Mouse (Mus musculus): ENCODE data around the gene Exosc2. TPM values are rescaled to one million over a fixed set of nuclear protein-coding genes. Genes with fewer than 3 reads are reported as not detected.

Exosc2 gene
- total RNA-seq (2012; rRNA removed) (138 and 172 TPM in 2 replicates), polyA plus RNA-seq (2012; ENCODE audit: insufficient read depth in 1 of 2, insufficient read length in 2 of 2, low read depth in 1 of 2, low replicate concordance in 2 of 2, missing spikeins in 1 of 2) (100 to 1,000 TPM; 128 to 219 TPM)

GRCm38 (mm10) chr2:31670551-31671035 lies at the start of gene Exosc2:
Gene Exosc2, plus strand, starts transcription at chr2:31670715.
- Histone ChIP-seq H3K27ac (ENCODE audit: control insufficient read depth, low read depth, low read length) (peak within 1 kb of the TSS; percentile 72), H3K79me2 (ENCODE audit: control insufficient read depth, insufficient read depth, low read length, poor library complexity) (peaks cover 30% of the 10 kb centered on the region), H3K9ac (ENCODE audit: control insufficient read depth, low read depth, low read length, poor library complexity, severe bottlenecking) (peak within 1 kb of the TSS; percentile 90), H3K4me3 (ENCODE audit: control insufficient read depth in 1 of 2, insufficient read depth in 1 of 2, low read depth in 2 of 2, low read length in 2 of 2) (peak within 1 kb of the TSS; percentile 74 to 83), H3K4me1 (ENCODE audit: control insufficient read depth in 1 of 2, insufficient read depth in 2 of 2, low read length in 2 of 2) (peaks cover 7 to 19% of the 10 kb centered on the region in 2 experiments), H3K27me3 (ENCODE audit: control insufficient read depth in 1 of 2, insufficient read depth in 2 of 2, low read length in 2 of 2) (no peaks in the 10 kb centered on the region), H3K36me3 (ENCODE audit: control insufficient read depth in 1 of 2, insufficient read depth in 2 of 2, low read length in 2 of 2) (peaks cover 8 to 19% of the 10 kb centered on the region in 2 experiments), H3K9me3 (replicated peaks; ENCODE audit: insufficient read depth, low read length) (no peaks in the 10 kb centered on the region)
- DNase-seq (ENCODE audit: low read depth, low spot score): peak; percentile 98
- TF ChIP-seq HCFC1 (IDR thresholded peaks at IDR 0.05; ENCODE audit: low read depth, low read length): peak; percentile 97
- TF ChIP-seq RAD21 (IDR thresholded peaks at IDR 0.05; ENCODE audit: low read depth, low read length): no peak
- peak; percentile 97 for TF ChIP-seq NELFE (IDR thresholded peaks at IDR 0.05; ENCODE audit: low read depth, low read length)
- TF ChIP-seq MYC (IDR thresholded peaks at IDR 0.05; ENCODE audit: low read depth, low read length): peak; percentile 86
- peak; percentile 96 for TF ChIP-seq NRF1 (IDR thresholded peaks at IDR 0.05; ENCODE audit: insufficient read depth, low read depth, low read length, poor library complexity, severe bottlenecking)
- no peak for TF ChIP-seq CTCF (IDR thresholded peaks at IDR 0.05 in 2 of 3, conservative IDR thresholded peaks at IDR 0.05 in 1 of 3; ENCODE audit: control insufficient read depth in 1 of 3, insufficient read depth in 1 of 3, low read depth in 2 of 3, low read length in 3 of 3, poor library complexity in 1 of 3, severe bottlenecking in 1 of 3)
- TF ChIP-seq MAFK (IDR thresholded peaks at IDR 0.05; ENCODE audit: borderline replicate concordance, low read depth, low read length): no peak
- peak; percentile 95 for TF ChIP-seq TBP (IDR thresholded peaks at IDR 0.05; ENCODE audit: low read depth, low read length)
- TF ChIP-seq USF1 (IDR thresholded peaks at IDR 0.05; ENCODE audit: low read depth, low read length): peak; percentile 49; the same call in 1 of the 2 replicates
- TF ChIP-seq JUND (IDR thresholded peaks at IDR 0.05; ENCODE audit: low read depth, low read length): no peak
- peak; percentile 75 for TF ChIP-seq KAT2A (conservative IDR thresholded peaks at IDR 0.05; ENCODE audit: low read depth, low read length)
- TF ChIP-seq E2F4 (IDR thresholded peaks at IDR 0.05; ENCODE audit: borderline replicate concordance, low read depth, low read length): peak; percentile 94
- TF ChIP-seq POLR2AphosphoS2 (IDR thresholded peaks at IDR 0.05; ENCODE audit: low read length): peak; percentile 78; the same call in 1 of the 2 replicates
- peak; percentile 98 for TF ChIP-seq MXI1 (IDR thresholded peaks at IDR 0.05; ENCODE audit: low read depth, low read length)
- peak; percentile 81 for TF ChIP-seq RCOR1 (IDR thresholded peaks at IDR 0.05; ENCODE audit: low read depth, low read length)
- peak; percentile 65 to 98 for TF ChIP-seq POLR2A (IDR thresholded peaks at IDR 0.05; ENCODE audit: control insufficient read depth in 1 of 2, insufficient read depth in 1 of 2, low read depth in 1 of 2, low read length in 2 of 2, poor library complexity in 1 of 2)
- peak; percentile 93 for TF ChIP-seq SIN3A (IDR thresholded peaks at IDR 0.05; ENCODE audit: low read length)
- TF ChIP-seq GATA1 (IDR thresholded peaks at IDR 0.05; ENCODE audit: low read depth, low read length): peak; percentile 39; the same call in 1 of the 2 replicates
- peak; percentile 95 for TF ChIP-seq MAX (IDR thresholded peaks at IDR 0.05; ENCODE audit: low read length)
- peak; percentile 33; the same call in 1 of the 2 replicates for TF ChIP-seq TCF12 (IDR thresholded peaks at IDR 0.05; ENCODE audit: low read depth, low read length)

GRCm38 (mm10) chr2:31633531-31633930 lies 37.0 kb upstream of the Exosc2 start:
- TF ChIP-seq GATA1 (IDR thresholded peaks at IDR 0.05; ENCODE audit: low read depth, low read length) (no peak), USF1 (IDR thresholded peaks at IDR 0.05; ENCODE audit: low read depth, low read length) (no peak), CHD2 (IDR thresholded peaks at IDR 0.05; ENCODE audit: low read length) (no peak), POLR2AphosphoS2 (IDR thresholded peaks at IDR 0.05; ENCODE audit: low read length) (no peak), GABPA (IDR thresholded peaks at IDR 0.05; ENCODE audit: low read depth, low read length) (no peak), USF2 (IDR thresholded peaks at IDR 0.05; ENCODE audit: borderline replicate concordance in 1 of 2, insufficient read depth in 1 of 2, low read depth in 1 of 2, low read length in 2 of 2) (no peak), ZKSCAN1 (IDR thresholded peaks at IDR 0.05; ENCODE audit: low read depth, low read length) (no peak), CHD1 (IDR thresholded peaks at IDR 0.05; ENCODE audit: low read depth, low read length) (no peak), CTCF (IDR thresholded peaks at IDR 0.05 in 2 of 3, conservative IDR thresholded peaks at IDR 0.05 in 1 of 3; ENCODE audit: control insufficient read depth in 1 of 3, insufficient read depth in 1 of 3, low read depth in 2 of 3, low read length in 3 of 3, poor library complexity in 1 of 3, severe bottlenecking in 1 of 3) (no peak), NELFE (IDR thresholded peaks at IDR 0.05; ENCODE audit: low read depth, low read length) (no peak), MEF2A (IDR thresholded peaks at IDR 0.05; ENCODE audit: extremely low read depth, insufficient replicate concordance, low read depth, low read length, poor library complexity, severe bottlenecking) (no peak), TAL1 (IDR thresholded peaks at IDR 0.05; ENCODE audit: low read length) (no peak), KAT2A (conservative IDR thresholded peaks at IDR 0.05; ENCODE audit: low read depth, low read length) (no peak), NRF1 (IDR thresholded peaks at IDR 0.05; ENCODE audit: insufficient read depth, low read depth, low read length, poor library complexity, severe bottlenecking) (no peak), POLR2AphosphoS5 (IDR thresholded peaks at IDR 0.05; ENCODE audit: borderline replicate concordance, low read depth, low read length) (no peak)
- Histone ChIP-seq H3K9me3 (replicated peaks; ENCODE audit: insufficient read depth, low read length) (no peaks in the 10 kb centered on the region), H3K36me3 (ENCODE audit: control insufficient read depth in 1 of 2, insufficient read depth in 2 of 2, low read length in 2 of 2) (no peaks in the 10 kb centered on the region), H3K4me1 (ENCODE audit: control insufficient read depth in 1 of 2, insufficient read depth in 2 of 2, low read length in 2 of 2) (no peaks in the 10 kb centered on the region), H3K79me2 (ENCODE audit: control insufficient read depth, insufficient read depth, low read length, poor library complexity) (no peaks in the 10 kb centered on the region), H3K4me3 (ENCODE audit: control insufficient read depth in 1 of 2, insufficient read depth in 1 of 2, low read depth in 2 of 2, low read length in 2 of 2) (no peak overlapping the region), H3K27ac (ENCODE audit: control insufficient read depth, low read depth, low read length) (no peak overlapping the region), H3K27me3 (ENCODE audit: control insufficient read depth in 1 of 2, insufficient read depth in 2 of 2, low read length in 2 of 2) (no peaks in the 10 kb centered on the region; a peak in 1 of 4 replicates), H3K9ac (ENCODE audit: control insufficient read depth, low read depth, low read length, poor library complexity, severe bottlenecking) (no peak overlapping the region)
- DNase-seq (ENCODE audit: low read depth, low spot score): no peak

All from MEL (cell line).